Mouse (Mus musculus) stomach, embryonic 15.5 days (tissue): ENCODE measurements around the gene Slc5a2. TPM values are rescaled to one million over a fixed set of nuclear protein-coding genes. Genes with fewer than 3 reads are reported as not detected.

Experiments used
- ATAC-seq: fragments of 200-750 bp; cut with Nextera tagmentation; 2 replicates; pipeline ENCODE4 v1.8.0; 2017; ENCODE audit warnings: low read depth, moderate number of reproducible peaks, moderate TSS enrichment; ENCODE audit not compliant: insufficient read depth, low FRiP score
- H3K27ac ChIP-seq: fragments of 300-500 bp; sonication (generic); 2 replicates; pipeline ENCODE4 v1.5.1; 2015; ENCODE audit warnings: mild to moderate bottlenecking, inconsistent platforms
- H3K27me3 ChIP-seq: fragments of 300-500 bp; sonication (generic); replicated peaks from 2 replicates; pipeline ENCODE4 v1.6.1; 2015; ENCODE audit warnings: inconsistent platforms
- H3K36me3 ChIP-seq: fragments of 300-500 bp; sonication (generic); 2 replicates; pipeline ENCODE4 v1.6.1; 2015; ENCODE audit warnings: inconsistent platforms
- H3K4me1 ChIP-seq: fragments of 300-500 bp; sonication (generic); 2 replicates; pipeline ENCODE4 v1.6.1; 2015; ENCODE audit warnings: inconsistent platforms
- H3K4me2 ChIP-seq: fragments of 300-500 bp; sonication (generic); 2 replicates; pipeline ENCODE4 v1.6.1; 2015; ENCODE audit warnings: mild to moderate bottlenecking, inconsistent platforms
- H3K4me3 ChIP-seq: fragments of 300-500 bp; sonication (generic); replicated peaks from 2 replicates; pipeline ENCODE4 v1.5.1; 2015; ENCODE audit warnings: inconsistent platforms
- H3K9ac ChIP-seq: fragments of 300-500 bp; sonication (generic); 2 replicates; pipeline ENCODE4 v1.6.1; 2015; ENCODE audit warnings: inconsistent platforms
- H3K9me3 ChIP-seq: fragments of 300-500 bp; sonication (generic); 2 replicates; pipeline ENCODE4 v1.6.1; 2016; ENCODE audit warnings: inconsistent platforms
- WGBS: fragments of 180-500 bp; shearing (Covaris S2); methylation state at CpG from one replicate; pipeline ENCODE4 v1.1.7; 2015; 5-methylcytosine and 5-hydroxymethylcytosine counted together
- polyA plus RNA-seq: library from polyadenylated mRNA; unstranded; fragments of >200 nt; fragmentation: Nextera tagmentation; extraction: Ambion mirVana; gene quantifications from 2 replicates; pipeline ENCODE4 v1.2.1, GENCODE M21; 2015

Slc5a2 gene
- polyA plus RNA-seq, 1 experiment from 2014 or later: 0.57 TPM

DNA sequence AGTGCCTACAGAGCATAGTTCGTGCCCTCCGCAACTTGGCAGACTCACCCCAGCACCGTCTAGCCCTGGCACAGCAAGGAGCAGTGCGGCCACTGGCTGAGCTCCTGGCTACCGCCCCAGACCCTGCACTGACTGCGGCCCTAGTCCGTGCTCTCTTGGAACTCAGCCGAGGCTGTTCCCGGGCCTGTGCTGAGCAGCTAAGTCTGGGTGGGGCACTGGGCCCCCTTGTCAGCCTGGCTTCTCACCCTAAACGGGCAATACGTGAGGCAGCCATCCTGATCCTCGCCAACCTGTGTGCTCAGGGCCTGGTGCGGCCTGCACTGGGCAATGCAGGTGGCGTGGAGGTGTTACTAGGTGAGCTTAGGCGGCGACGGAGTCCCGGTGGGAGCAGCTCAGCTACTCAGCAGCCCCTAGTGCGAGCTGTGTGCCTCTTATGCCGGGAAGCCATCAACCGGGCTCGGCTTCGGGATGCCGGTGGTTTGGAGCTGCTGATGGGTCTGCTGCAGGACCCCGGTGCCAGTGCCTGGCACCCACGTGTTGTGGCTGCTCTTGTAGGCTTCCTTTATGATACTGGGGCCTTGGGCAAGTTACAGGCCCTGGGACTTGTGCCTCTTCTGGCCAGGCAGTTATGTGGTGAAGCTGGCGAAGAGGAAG lies 25.2 kb upstream of the Slc5a2 start:
- WGBS: 95% methylated on average over 27 of the region's 27 CpGs
- no peak overlapping the region for H3K4me2 ChIP-seq
- H3K27me3 ChIP-seq: no peaks in the 10 kb centered on the region
- no peak overlapping the region for H3K9ac ChIP-seq
- no peaks in the 10 kb centered on the region for H3K9me3 ChIP-seq
- H3K4me3 ChIP-seq: no peak overlapping the region
- no peak overlapping the region for H3K27ac ChIP-seq
- H3K36me3 ChIP-seq: peaks cover 45% of the 10 kb centered on the region
- ATAC-seq: no peak
- H3K4me1 ChIP-seq: peaks cover 25% of the 10 kb centered on the region

DNA sequence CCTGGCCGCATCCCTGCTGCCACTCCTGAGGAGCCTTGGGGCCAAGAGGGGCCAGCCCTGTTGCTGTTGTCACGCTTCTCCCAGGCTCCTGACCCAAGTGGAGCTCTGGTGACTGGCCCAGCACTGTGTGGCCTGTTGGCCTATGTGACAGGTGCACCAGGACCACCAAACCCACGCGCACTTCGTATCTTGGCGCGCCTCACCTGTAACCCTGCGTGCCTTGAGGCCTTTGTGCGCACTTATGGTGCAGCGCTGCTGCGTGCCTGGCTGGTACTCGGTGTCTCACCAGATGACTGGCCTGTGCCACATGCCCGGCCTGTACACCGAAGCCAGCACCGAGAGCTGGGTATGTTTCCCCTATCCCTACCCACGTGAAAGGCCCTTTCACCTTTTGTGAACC lies 23.1 kb upstream of the Slc5a2 start:
- no peak for ATAC-seq
- H3K9ac ChIP-seq: no peak overlapping the region
- H3K27me3 ChIP-seq: no peaks in the 10 kb centered on the region
- H3K9me3 ChIP-seq: no peaks in the 10 kb centered on the region
- H3K36me3 ChIP-seq: peaks cover 49% of the 10 kb centered on the region
- H3K27ac ChIP-seq: no peak overlapping the region
- no peak overlapping the region for H3K4me2 ChIP-seq
- H3K4me3 ChIP-seq: no peak overlapping the region
- H3K4me1 ChIP-seq: peaks cover 29% of the 10 kb centered on the region
- 91% methylated on average over 16 of the region's 16 CpGs for WGBS

DNA sequence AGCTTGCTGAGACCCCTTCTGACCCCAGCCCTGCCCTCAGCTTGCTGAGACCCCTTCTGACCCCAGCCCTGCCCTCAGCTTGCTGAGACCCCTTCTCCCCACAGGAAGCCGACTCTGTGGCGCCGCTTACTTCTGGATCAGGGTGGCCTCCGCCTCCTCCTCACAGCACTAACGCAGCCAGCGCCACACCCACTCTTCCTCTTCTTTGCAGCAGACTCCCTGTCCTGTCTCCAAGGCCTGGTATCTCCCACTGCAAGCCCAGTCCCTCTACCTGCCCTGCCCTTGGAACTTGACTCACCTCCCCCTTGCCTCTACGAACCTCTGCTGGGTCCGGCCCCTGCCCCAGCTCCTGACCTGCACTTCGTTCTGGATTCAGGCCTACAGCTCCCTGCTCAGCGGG lies 21.5 kb upstream of the Slc5a2 start:
- no peaks in the 10 kb centered on the region for H3K9me3 ChIP-seq
- peaks cover 49% of the 10 kb centered on the region for H3K36me3 ChIP-seq
- no peaks in the 10 kb centered on the region for H3K27me3 ChIP-seq
- ATAC-seq: no peak
- no peak overlapping the region for H3K4me2 ChIP-seq
- H3K9ac ChIP-seq: no peak overlapping the region
- H3K27ac ChIP-seq: no peak overlapping the region
- WGBS: 63% methylated on average over 10 of the region's 10 CpGs
- peaks cover 38% of the 10 kb centered on the region for H3K4me1 ChIP-seq
- H3K4me3 ChIP-seq: no peak overlapping the region

DNA sequence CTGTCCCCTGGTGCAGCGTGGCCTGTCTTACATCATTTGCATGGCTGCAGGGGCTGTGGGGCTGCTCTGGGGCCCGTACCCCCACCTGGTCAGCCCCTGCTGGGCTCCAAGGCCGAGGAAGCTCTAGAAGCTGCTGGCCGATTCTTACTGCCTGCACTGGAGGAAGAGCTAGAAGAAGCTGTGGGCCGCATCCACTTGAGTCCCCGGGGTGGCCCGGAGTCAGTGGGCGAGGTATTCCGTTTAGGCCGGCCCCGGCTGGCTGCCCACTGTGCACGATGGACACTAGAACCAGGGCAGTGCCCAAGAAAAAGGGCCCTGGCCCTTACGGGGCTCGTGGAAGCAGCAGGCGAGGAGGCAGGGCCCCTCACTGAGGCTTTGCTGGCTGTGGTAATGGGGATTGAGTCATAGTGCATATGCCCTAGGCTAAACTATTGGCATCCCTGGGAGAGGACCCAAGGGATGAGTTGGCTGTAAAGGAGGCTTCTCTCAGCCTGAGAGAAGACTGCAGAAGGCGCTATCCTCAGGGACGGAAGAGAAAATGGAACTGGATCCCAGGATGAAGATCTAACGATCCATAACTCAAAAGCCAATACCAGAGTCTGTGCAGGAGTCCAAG lies 20.9 kb upstream of the Slc5a2 start:
- no peak overlapping the region for H3K27ac ChIP-seq
- peaks cover 35% of the 10 kb centered on the region for H3K4me1 ChIP-seq
- 93% methylated on average over 18 of the region's 18 CpGs for WGBS
- H3K4me2 ChIP-seq: no peak overlapping the region
- no peaks in the 10 kb centered on the region for H3K9me3 ChIP-seq
- H3K36me3 ChIP-seq: peaks cover 49% of the 10 kb centered on the region
- no peak for ATAC-seq
- H3K27me3 ChIP-seq: no peaks in the 10 kb centered on the region
- no peak overlapping the region for H3K9ac ChIP-seq
- no peak overlapping the region for H3K4me3 ChIP-seq

DNA sequence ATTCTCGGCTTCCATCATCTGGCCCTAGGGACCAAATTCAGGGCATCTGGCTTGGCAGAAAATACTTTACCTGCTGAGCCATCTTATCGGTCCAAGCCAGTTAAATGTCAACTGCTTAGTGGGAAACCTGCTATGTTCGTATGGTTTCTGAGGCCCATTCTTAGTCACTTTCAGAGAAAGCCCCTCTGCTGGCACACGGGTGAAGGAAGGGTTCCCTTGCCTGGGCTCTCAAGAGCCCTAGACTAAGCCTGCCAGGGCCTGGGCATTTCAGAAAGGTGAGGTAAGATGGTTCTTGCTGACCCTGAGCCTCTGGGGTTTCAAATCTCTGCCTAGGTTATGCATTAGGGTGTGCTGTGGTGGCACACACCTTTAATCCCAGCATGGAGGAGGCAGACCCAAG lies 19.9 kb upstream of the Slc5a2 start:
- H3K4me3 ChIP-seq: no peak overlapping the region
- H3K9ac ChIP-seq: no peak overlapping the region
- H3K9me3 ChIP-seq: no peaks in the 10 kb centered on the region
- 84% methylated on average over 4 of the region's 4 CpGs for WGBS
- no peak for ATAC-seq
- H3K36me3 ChIP-seq: peaks cover 41% of the 10 kb centered on the region
- no peaks in the 10 kb centered on the region for H3K27me3 ChIP-seq
- peaks cover 29% of the 10 kb centered on the region for H3K4me1 ChIP-seq
- H3K4me2 ChIP-seq: peak overlapping the region; percentile 61; the same call in 1 of the 2 replicates
- peak overlapping the region; percentile 97 for H3K27ac ChIP-seq

DNA sequence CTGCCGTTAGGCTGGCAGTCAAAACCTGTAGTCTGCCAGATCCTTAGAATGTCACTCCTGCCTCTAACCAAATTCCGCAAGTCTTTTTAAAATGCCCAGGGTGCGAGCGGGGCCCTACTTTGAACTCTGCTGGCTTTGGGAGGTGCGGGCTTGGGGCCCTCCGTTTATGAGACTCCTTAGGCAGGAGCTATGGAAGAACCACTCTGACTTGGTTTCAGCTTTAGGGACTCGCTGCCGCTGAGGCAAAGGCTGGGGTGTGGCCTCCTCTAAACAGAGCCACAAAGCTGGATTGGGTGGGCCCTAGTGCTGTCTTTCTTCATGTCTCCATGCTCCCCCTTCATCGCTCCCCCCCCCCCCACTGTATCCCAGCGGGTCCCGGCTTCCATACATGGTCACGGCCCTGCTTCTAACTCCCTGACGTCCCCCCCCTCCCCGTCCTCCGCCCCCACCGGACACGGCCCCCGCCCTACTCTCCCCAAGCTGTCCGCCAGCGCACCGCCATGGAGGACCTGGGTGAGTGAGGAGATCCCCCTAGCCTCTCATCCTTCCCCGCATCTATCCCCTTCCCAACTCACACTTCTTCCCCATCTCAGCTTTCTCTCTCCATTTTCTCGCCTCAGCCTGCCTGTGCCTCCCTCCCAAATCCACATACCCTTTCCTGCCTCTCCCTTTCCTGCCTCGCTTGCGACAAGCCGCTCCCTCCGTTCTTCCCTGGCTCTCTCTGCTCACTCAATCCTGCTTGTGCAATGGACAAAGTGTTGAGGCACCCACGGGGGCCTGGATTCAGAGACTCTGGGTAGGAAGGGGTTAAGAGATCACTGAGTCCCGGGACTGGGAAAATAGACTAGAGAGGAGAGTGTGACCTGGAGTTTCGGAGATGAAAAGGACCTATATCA lies 18.7 kb upstream of the Slc5a2 start, which contains the start of gene Tgfb1i1:
TSS of gene Tgfb1i1 (plus strand) at position 317 of the 896 bp plus-strand sequence.
- Histone ChIP-seq H3K36me3 (peaks cover 33% of the 10 kb centered on the region), H3K4me3 (peak within 1 kb of the TSS; percentile 55), H3K27ac (peak within 1 kb of the TSS; percentile 97), H3K9me3 (no peaks in the 10 kb centered on the region), H3K4me2 (peak within 1 kb of the TSS; percentile 61), H3K4me1 (peaks cover 31% of the 10 kb centered on the region), H3K27me3 (no peaks in the 10 kb centered on the region), H3K9ac (peak within 1 kb of the TSS; percentile 60)
- 1% methylated on average over 29 of the region's 30 CpGs for WGBS
- ATAC-seq: peak; percentile 83

DNA sequence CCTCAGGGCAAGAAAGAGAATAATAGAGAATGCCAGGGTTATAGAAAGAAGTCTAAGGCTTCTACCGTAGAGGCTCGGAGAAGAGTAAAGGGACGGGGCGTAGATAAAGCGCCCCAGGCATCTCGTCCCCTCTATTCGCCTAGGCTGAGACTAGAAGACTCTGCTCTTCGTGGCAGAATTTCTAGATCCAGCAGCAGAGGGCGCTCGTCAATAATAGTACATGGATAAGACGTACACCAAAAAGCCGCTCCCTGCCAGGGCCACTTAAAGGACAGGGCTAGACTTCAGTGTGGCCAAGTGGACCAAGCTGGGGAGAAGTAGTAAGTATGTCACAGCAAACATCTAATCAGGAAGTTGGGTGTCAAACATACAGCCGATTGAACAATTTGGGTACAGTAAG lies 18.0 kb upstream of the Slc5a2 start:
- no peaks in the 10 kb centered on the region for H3K27me3 ChIP-seq
- under 1% methylated on average over 13 of the region's 13 CpGs for WGBS
- peak overlapping the region; percentile 55 for H3K4me3 ChIP-seq
- peak overlapping the region; percentile 61 for H3K4me2 ChIP-seq
- H3K27ac ChIP-seq: peak overlapping the region; percentile 97
- peak; percentile 75 for ATAC-seq
- H3K9me3 ChIP-seq: no peaks in the 10 kb centered on the region
- peaks cover 26% of the 10 kb centered on the region for H3K36me3 ChIP-seq
- peak overlapping the region; percentile 60; the same call in 1 of the 2 replicates for H3K9ac ChIP-seq
- peaks cover 35% of the 10 kb centered on the region for H3K4me1 ChIP-seq

DNA sequence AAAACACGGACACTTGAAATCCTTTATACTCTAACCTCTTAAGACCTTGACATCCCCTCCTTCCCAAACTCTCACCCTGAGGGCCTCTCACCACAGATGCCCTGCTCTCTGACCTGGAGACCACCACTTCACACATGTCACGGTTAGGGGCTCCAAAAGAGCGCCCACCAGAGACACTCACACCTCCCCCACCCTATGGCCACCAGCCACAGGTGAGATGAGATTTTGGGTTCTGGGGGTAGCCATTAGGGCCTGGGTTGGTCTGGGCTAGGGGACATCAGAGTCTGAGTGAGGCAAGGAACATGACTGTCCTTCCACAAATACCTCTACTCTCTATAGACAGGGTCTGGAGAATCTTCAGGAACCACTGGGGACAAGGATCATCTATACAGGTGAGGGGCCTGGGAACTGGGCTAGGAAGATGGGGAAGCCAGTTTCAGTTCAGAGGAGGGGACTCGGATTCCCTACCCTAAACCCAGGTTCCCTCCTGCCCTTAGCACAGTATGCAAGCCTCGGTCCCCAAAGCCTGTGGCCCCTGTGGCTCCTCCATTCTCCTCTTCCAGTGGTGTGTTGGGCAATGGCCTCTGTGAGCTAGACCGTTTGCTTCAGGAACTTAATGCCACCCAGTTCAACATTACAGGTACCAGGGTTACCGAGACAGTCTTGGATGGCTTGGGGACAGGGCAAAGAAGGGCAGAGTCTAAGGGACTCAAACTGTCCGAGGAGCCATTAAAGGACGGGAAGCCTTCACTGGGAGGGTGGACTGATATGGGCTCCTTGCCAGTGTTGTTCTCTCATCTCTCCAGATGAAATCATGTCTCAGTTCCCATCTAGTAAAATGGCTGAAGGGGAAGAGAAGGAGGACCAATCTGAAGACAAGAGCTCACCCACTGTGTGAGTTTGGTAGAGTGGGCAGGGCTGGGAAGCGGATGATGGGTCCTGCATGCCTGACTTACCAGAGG lies 17.1 kb upstream of the Slc5a2 start:
- H3K27me3 ChIP-seq: no peaks in the 10 kb centered on the region
- peak overlapping the region; percentile 16; the same call in 1 of the 2 replicates for H3K9ac ChIP-seq
- no peak for ATAC-seq
- H3K4me3 ChIP-seq: peak overlapping the region; percentile 55
- H3K36me3 ChIP-seq: peaks cover 21% of the 10 kb centered on the region
- peak overlapping the region; percentile 61 for H3K4me2 ChIP-seq
- peaks cover 35% of the 10 kb centered on the region for H3K4me1 ChIP-seq
- WGBS: 75% methylated on average over 10 of the region's 10 CpGs
- no peak overlapping the region; the same call in 1 of the 2 replicates for H3K27ac ChIP-seq
- H3K9me3 ChIP-seq: no peaks in the 10 kb centered on the region

DNA sequence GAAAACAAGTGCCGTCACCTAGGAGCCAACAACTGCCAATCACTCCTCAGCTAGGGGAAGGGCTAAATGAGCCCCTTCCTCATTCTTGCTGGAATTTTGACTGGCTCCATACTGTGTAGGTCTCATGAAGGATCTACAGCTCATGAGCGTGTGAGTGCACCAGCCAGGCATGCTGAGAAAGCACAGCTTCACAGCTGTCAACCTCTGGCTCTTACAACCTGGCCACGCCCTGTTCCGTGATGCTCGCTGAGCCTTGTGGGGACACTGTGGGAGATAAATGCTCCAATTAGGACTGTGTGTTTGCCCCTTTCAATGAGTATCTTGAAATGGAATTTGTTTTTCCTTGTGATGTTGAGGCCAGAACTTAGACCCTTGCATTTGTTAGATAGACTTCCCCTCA lies 15.5 kb upstream of the Slc5a2 start:
- Histone ChIP-seq H3K27me3 (no peaks in the 10 kb centered on the region), H3K9ac (no peak overlapping the region), H3K4me3 (no peak overlapping the region), H3K27ac (no peak overlapping the region), H3K36me3 (peaks cover 13% of the 10 kb centered on the region; the same call in 1 of the 2 replicates), H3K4me2 (peak overlapping the region; percentile 5; the same call in 1 of the 2 replicates), H3K4me1 (peaks cover 35% of the 10 kb centered on the region), H3K9me3 (no peaks in the 10 kb centered on the region)
- no peak for ATAC-seq
- 78% methylated on average over 5 of the region's 5 CpGs for WGBS

DNA sequence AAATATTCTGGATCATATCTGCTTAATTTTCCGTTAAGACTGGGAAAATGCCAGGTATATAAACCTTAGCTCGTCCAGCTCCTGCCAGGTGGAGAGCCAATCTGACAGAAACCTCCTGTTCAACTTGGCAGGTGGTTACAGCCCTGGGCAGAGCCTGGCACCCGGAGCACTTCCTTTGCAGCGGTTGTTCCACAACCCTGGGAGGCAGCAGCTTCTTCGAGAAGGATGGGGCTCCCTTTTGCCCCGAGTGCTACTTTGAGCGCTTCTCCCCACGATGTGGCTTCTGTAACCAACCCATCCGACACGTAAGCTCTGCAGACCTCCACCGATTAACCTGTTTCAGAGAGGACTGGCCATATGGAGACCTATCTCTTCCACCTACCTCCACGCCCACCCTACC lies 13.5 kb upstream of the Slc5a2 start:
- no peak for ATAC-seq
- Histone ChIP-seq H3K27me3 (no peaks in the 10 kb centered on the region), H3K4me3 (no peak overlapping the region; the same call in 1 of the 2 replicates), H3K36me3 (0 out of 2 replicates have a peak, but pooled peaks cover 7% of the 10 kb centered on the region), H3K4me1 (peaks cover 25% of the 10 kb centered on the region), H3K9ac (no peak overlapping the region), H3K4me2 (peak overlapping the region; percentile 43), H3K9me3 (no peaks in the 10 kb centered on the region), H3K27ac (no peak overlapping the region)
- WGBS: 47% methylated on average over 12 of the region's 12 CpGs

DNA sequence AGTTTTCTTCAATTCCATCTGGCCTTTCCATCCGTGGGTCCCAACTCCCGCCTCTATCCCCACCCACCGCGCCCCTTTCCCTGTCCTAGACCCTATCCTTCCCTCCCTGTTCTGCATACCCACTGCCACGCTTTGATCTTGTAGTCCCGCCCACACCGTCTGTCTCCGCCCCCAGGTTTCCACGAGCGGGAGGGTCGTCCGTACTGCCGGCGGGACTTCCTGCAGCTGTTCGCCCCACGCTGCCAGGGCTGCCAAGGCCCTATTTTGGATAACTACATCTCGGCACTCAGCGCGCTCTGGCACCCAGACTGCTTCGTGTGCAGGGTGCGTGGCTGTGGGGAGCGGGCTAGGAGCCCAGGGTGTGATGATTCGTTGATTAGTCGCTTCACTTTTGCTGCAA lies 12.8 kb upstream of the Slc5a2 start:
- Histone ChIP-seq H3K4me3 (0 out of 2 replicates have a peak overlapping the region, but pooled peaks have one; percentile 7), H3K9me3 (no peaks in the 10 kb centered on the region), H3K36me3 (0 out of 2 replicates have a peak, but pooled peaks cover 7% of the 10 kb centered on the region), H3K4me2 (peak overlapping the region; percentile 43), H3K9ac (no peak overlapping the region), H3K27ac (no peak overlapping the region), H3K4me1 (peaks cover 24% of the 10 kb centered on the region), H3K27me3 (no peaks in the 10 kb centered on the region)
- WGBS: 16% methylated on average over 24 of the region's 24 CpGs
- ATAC-seq: no peak
